Mouse (Mus musculus) left cerebral cortex, postnatal 36 days (tissue): ENCODE measurements at regions not wholly inside any gene's neighbourhood (a gene's known extent, or its start where the extent isn't known, plus 50 kb on each side); places are given as distances from the start of the nearest gene placed in this dataset.
A peak's percentile ranks its signal among the peaks of the same experiment; 100 is the strongest.

Experiments
- DNase-seq, 2 experiments: peaks; one replicate each; pipeline ENCODE4 v3.0.0; 2021 to 2022; ENCODE audit warnings: low spot score in 2 of 2, mixed read lengths in 1 of 2
- intact Hi-C: fragments of 180-260 bp; cut with DNase I; formaldehyde crosslinking; loops from one replicate; pipeline ENCODE4 v1.15.1; 2025

DNA sequence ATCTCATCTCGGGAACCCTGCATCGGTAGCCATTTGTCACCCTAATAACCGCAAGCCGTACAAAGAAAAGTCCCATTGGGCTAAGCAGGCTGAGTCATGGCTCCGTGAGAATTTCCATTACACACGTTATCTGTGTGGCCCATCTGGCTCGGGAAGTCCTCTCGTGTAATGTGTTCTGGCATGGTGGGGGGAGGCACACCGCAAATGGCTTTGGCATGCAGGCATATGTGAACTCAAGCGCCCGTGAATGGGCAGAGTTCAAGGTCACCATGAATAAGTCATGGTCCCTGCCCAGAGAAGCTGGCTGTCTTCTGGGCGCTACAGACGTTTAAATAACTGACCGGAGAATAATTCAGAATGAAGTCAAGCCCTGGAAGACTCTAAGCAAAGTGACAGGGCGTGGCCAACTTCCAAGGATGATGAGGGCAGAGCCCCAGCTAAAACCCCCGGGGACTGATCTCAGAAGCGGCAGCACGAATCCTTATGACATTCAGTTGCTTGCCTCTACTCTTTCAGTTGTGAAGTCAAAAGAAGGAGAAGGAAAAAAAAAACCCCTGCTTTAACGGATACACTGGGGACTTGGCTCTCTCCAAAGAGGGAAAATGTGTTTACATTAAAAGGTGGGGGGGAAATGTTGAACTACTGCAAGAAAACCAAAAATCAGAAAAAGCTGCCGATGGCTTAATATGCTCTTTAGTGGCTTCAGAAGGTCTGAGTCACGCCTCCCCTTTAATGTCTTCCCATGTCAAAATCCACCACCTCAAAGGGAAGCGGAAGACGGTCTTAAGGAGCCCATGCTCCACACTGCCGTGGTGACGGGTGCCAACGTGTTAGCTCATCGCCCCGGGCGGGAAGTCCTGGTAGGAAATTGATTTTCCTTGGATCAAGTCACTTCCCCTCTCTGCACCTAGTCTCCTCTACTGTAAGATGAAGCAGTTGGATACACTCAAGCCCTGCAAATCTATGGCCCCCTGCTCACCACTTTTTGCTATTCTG lies 186.1 kb downstream of the Cdc5l start:
- intact Hi-C loops = no loop called here

DNA sequence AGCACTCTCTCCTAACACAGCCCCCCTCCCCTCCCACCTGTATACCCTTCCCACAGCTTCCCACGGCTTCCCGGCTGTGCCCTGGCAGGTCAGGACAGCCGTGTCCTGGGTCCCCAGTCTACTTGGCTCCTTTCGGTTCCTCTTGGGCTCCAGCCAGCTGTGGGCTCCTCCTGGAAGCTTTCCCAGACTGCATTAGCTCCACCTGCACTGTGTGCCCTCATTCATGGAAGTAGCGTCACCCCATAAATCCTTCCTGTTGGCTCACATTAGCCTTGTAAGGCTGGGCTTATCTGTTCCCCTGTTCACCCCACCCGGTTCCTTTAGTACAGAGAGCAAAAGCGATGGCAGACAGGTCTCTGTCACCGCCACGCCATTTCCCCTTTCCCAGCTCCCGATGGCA lies 188.7 kb downstream of the Cdc5l start:
- intact Hi-C loops = no loop called here
- DNase-seq = no peak

More for the DNA sequence above, 186.1 kb downstream of the Cdc5l start:
- no peak for DNase-seq

DNA sequence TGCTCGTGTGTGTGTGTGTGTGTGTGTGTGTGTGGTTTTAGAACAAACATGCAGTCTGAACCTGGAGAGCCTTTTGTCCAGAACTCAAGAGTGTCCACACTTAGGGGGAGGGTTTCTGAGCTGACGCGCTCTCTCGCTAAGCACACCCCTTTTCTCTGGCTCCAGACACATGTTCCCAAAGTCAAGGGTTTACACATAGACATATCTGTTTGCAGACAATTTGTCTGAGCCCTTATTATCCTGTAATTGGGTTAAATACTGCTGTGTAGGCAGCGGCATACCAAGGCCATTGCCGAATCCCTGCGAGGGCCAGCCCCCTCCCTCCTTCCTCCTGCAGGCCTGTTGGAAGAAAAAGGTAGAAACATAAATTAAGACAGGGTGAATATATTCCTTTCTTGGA lies 190.4 kb downstream of the Cdc5l start:
- intact Hi-C loops = no loop called here

DNA sequence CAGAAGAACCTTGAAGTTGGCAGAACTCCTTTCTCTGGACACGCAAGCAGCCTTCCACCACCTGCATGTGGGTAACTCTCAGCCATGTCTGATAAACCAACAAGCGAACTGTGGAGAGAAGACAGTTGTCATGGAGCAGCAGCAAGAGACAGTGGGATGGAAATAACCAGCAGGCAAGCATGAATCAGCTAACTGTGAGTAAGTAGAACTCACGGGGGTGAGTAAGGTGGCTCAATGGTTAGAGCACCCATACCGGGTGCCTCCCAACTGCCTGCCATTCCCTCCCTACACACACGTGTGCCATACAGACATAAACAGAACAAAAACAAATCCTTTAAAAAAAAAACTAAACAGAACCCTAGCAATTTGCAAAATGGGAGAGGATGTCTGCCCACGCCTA lies 191.5 kb downstream of the Cdc5l start:
- peak in 1 of 2 experiments; percentile 8 for DNase-seq
- intact Hi-C loops = no loop called here

More for the DNA sequence above, 190.4 kb downstream of the Cdc5l start:
- DNase-seq = no peak

DNA sequence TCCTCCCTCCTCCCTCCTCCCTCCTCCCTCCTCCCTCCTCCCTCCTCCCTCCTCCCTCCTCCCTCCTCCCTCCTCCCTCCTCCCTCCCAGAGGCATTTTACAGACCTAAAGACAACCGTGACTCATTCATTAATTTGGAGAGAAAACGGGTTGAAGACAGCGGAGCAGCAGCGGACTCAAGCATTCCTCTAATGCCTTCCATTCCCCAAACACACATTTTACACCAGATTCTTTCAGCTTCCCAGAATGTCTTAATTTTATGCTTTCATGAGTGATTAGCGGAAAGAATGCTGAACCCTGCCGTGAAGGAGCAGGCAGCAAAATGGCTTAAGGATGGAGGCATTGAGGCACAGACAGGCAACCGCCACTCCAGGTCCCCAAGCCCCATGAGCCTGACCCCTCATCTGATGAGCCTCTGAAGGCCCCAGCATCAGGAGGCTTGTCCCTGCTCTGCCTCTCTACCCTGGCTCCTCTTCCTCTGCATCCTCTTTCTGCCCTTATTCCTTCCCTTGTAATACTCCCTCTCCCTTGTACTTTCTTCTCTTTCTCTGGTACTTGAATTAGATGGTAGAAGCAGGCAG lies 192.5 kb downstream of the Cdc5l start:
- DNase-seq = no peak
- intact Hi-C loops = no loop called here

DNA sequence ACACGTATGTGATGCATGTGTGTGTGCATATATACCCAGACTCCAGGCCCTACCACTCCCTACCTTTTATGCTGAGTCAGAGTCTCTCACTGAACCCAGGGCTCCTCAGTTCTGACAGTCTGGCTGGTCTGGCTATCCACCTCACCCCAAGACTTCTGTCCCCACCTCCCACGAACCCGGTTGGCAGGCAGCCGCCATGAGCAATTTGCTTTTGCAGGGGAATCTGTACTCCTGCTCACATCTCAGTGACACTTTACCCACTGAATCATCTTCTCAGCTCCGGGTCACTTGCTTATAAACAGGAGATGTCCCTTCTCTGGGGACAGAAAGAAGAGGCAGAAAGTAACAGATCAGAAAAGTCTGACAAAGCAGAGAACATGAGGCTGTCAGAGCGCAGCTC lies 193.0 kb downstream of the Cdc5l start:
- intact Hi-C loops = no loop called here
- no peak for DNase-seq

DNA sequence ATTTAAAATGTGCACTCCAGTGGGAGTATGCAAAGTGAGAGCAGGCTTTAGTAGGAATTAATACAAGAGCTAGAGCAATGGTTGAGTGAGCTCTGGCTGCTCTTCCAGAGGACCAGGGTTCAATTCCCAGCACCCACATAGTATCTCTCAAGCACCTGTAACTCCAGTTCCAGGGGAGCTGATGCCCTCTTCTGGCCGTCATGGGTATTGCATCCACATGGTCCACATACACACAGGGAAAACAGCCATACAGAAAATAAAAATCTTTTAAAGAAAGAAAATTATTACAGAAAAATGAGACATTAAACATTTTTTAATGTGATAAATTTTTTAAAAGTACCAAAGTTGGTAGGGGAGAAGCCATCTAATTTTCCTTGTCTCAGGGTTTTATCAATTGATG lies 196.3 kb downstream of the Cdc5l start:
- intact Hi-C loops = no loop called here

GRCm38 (mm10) chr17:45235401-45235800 lies 198.1 kb downstream of the Cdc5l start:
- intact Hi-C loops = no loop called here
- no peak for DNase-seq

More for the DNA sequence above, 196.3 kb downstream of the Cdc5l start:
- no peak for DNase-seq

GRCm38 (mm10) chr17:45232874-45233273 lies 200.7 kb downstream of the Cdc5l start:
- DNase-seq = no peak
- intact Hi-C loops = no loop called here

- no peak for DNase-seq
- intact Hi-C loops = no loop called here
Measured at GRCm38 (mm10) chr17:45227190-45227589, 206.3 kb downstream of the Cdc5l start.

DNA sequence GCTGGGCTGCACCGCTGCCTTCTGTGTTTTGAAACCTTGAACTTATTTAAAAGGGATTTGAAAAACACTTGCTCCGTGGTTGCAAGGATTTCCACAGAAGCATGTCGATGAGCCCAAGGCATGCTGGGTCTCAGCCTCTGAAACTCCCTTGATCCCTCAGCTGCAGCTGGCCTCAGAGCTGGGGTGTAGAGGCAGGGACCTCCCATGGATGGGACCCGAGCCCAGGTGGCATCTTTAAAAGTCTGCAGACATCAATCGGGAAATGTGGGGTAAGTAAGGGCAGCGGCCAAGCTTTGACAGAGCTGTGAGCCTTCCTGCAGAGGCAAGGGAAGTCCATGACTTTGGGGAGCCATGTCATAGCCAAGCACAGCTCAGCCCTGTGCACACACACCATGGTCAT lies 207.1 kb downstream of the Cdc5l start:
- intact Hi-C loops = no loop called here
- DNase-seq = no peak

GRCm38 (mm10) chr17:45221625-45222024 lies 211.9 kb downstream of the Cdc5l start:
- DNase-seq = no peak
- intact Hi-C loops = no loop called here

DNA sequence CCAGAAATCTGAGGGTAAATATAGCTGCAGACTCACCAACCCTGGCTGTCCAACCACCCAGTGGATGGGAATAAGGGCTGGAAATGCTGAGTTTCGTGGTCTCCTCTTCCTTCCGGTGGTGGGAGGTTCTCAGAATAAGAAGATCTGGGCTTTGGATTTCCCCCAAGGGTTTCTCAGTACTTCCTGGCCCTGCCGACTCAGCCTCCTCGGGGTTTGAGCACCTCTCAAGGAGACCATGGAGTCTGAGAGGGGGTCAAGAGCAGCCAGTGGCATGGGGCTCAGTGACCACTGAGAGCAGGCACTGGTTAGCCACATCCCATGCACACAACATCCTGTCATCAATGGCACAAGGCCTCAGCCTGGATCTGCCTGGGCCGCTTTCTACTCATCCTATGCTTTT lies 216.4 kb downstream of the Cdc5l start:
- intact Hi-C loops = no loop called here
- no peak for DNase-seq

DNA sequence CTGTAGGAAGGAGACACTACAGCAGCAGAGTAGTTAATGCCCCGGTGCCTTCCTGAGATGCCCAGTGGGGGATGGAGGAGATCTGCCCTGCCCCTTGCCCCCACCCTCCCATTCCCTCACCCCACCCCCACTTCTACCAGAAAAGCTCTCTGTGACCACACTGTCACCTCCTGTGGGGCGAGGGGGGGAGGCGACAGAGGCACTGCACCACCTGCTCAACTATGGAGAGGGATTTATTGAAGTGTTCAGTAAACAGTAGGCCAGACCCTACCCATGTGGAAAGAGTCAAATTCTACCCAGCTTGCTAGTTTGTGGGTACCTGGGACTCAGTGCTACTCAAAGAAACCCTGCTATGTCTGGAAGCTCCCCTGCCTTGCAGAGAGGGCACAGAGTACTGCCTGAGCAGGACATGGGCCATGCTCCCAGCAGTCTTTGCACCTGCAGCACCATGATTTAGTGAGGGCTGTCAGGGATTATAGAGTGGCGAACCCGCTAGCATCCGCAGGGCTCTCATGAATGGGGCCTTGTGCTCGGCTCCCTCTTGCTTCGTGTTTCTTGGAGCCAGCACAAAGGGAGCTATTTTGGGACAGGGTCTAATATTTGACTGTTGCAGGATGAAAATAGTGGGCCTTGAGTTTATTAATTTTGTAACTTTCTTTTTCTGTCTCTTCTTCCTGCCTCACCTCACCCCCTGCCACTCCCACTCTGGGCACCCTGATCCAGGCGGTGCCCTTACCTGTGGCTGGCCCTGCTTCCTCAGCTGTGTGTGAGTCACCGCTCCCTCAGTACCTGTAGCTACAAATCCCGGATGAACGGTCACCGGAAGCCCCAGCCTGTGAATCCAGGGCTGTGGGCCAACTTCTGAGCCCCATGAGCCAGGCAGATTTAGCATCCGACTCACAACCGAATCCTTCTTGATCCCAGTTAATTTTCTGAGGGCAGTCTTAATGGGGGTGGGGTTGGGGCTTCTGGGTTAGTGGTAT lies 218.2 kb downstream of the Cdc5l start:
- intact Hi-C loops = no loop called here
- no peak for DNase-seq

- no peak for DNase-seq
- intact Hi-C loops = no loop called here
Measured at GRCm38 (mm10) chr17:45210984-45211383, 222.6 kb downstream of the Cdc5l start.

DNA sequence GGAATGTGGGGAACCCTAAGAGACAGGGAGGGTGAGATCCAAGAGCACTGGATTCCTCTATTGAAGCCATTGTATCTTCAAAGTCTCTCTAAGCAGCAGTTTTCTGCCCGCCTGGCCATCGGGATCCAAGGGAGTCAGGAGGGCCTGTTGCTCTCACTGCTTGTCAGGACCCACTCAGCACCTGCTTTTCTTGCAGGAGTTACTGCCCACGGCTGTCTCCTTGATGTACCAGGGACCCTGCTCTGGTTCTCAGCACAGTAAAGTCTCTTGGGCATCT lies 224.2 kb downstream of the Cdc5l start:
- intact Hi-C loops = no loop called here
- no peak for DNase-seq

DNA sequence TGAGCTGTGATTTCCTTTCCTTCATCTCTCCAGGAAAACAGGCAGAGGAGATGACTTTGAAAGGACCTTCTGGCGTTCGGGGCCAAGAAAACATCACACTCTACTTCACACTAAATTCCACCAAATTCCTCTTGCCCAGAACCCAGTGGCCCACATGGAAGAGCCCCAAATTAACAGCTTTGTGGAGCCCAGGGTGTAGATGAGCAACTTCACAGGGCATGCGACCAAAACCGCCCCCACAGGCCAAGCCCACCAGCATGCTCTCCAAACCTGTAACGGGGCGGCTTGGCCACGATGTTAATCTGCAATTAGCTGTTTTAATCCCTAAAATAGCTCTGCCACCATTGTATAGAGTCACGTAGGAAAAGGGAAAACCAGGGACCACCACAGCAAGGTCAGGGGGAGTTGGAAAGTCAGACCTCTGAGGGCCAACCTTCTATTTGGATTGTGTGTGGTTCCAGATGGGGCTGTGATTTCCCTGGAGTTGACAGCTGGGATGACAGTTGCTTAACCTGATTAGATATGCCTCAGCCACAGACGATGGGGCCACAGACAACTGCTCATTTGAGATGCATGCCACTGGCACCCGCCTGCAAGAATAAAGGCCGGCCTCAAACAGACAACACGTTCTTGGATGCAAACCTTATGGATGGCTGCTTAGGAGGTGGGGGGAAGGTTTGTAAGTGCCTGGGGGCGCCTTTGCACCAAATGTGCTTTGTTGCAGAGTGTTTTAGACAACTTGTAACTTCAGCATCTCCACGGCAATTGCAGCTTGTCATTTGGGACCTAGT lies 224.7 kb downstream of the Cdc5l start:
- DNase-seq = no peak

GRCm38 (mm10) chr17:45195779-45196178 lies 237.8 kb downstream of the Cdc5l start:
- intact Hi-C loops = no loop called here

More for the DNA sequence above, 224.7 kb downstream of the Cdc5l start:
- intact Hi-C loops = no loop called here

GRCm38 (mm10) chr17:45194786-45195281 lies 238.7 kb downstream of the Cdc5l start:
- DNase-seq = no peak
- intact Hi-C loops = no loop called here

More at GRCm38 (mm10) chr17:45195779-45196178, 237.8 kb downstream of the Cdc5l start:
- DNase-seq = no peak
